Mouse (Mus musculus) megakaryocyte, embryonic 14.5 days (primary cell): ENCODE results near the gene Acaa1b. TPM values are rescaled to one million over a fixed set of nuclear protein-coding genes. Genes with fewer than 3 reads are reported as not detected.
A peak's percentile ranks its signal among the peaks of the same experiment; 100 is the strongest.

Source experiments
- H3K27me3 ChIP-seq: replicated peaks from 2 replicates; pipeline ENCODE3; 2012; ENCODE audit warnings: inconsistent platforms
- H3K36me3 ChIP-seq: replicated peaks from 2 replicates; pipeline ENCODE3; 2012; ENCODE audit warnings: low read length, inconsistent platforms, mixed read lengths
- H3K4me1 ChIP-seq: 2 replicates; pipeline ENCODE4 v1.6.1; 2012; ENCODE audit warnings: inconsistent platforms
- H3K4me3 ChIP-seq: replicated peaks from 2 replicates; pipeline ENCODE3; 2012; ENCODE audit warnings: moderate library complexity, mild to moderate bottlenecking, inconsistent platforms
- H3K9me3 ChIP-seq: 2 replicates; pipeline ENCODE4 v1.6.1; 2012; ENCODE audit warnings: inconsistent platforms
- FLI1 ChIP-seq: IDR thresholded peaks from 2 replicates; pipeline ENCODE4 v1.6.1; 2012; ENCODE audit warnings: low read length, inconsistent platforms, mixed read lengths
- GATA1 ChIP-seq: IDR thresholded peaks from 3 replicates; pipeline ENCODE4 v1.6.1; 2012; ENCODE audit warnings: mixed read lengths, low read length, inconsistent platforms, borderline replicate concordance
- polyA plus RNA-seq: library from polyadenylated mRNA; stranded (reverse); fragments of >175 nt; gene quantifications from 2 replicates; pipeline ENCODE4 v1.2.3, GENCODE M21; 2012; ENCODE audit warnings: low replicate concordance; ENCODE audit not compliant: insufficient read depth

The Acaa1b gene
- polyA plus RNA-seq, 1 experiment = 1.5 TPM

DNA sequence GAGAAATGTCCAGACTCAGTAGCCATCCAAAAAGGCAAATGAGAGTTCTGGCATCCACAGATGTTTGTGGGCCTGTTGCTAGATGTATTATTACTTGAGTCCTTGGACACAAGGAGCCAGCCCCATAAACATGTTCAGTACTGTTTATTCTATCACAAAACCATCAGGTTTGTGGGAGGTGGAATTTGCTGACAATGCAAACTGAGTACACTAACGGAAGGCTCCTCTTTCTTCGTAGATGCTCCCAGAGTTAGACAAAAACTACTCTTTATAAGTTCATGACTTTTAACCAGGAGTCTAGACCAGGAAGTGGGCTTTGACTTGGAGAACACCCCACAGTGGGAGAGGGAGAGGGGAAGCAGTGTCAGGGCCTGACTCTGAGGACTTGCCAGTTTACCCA is 10.7 kb upstream of the Acaa1b start:
- H3K4me1 ChIP-seq = no peaks in the 10 kb centered on the region
- peaks cover 19% of the 10 kb centered on the region for H3K27me3 ChIP-seq
- TF ChIP-seq GATA1 = no peak
- TF ChIP-seq FLI1 = no peak
- H3K9me3 ChIP-seq = peaks cover 6% of the 10 kb centered on the region; the same call in 1 of the 2 replicates
- H3K36me3 ChIP-seq = no peaks in the 10 kb centered on the region
- H3K4me3 ChIP-seq = no peak overlapping the region

DNA sequence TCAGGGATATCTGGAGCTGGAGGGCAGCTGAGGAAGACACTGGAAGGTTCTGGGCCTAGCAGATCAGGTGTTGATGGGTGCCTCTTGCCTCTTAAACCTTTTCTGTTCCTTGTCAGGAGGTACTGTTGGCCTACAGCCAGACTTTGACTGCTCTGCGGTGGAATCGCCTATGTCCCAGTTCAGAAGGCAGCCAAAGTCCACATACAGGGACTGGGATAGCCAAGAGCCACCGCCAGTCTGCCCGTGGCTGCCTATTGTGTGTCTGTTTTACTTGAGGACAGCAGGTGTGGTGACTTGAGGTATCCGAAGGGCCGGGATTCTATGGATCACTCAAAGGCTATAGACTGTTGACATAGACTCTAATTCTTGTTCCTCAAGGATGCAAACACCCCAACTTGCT is 8.7 kb upstream of the Acaa1b start:
- peaks cover 6% of the 10 kb centered on the region; the same call in 1 of the 2 replicates for H3K9me3 ChIP-seq
- H3K4me3 ChIP-seq = no peak overlapping the region
- no peak for TF ChIP-seq GATA1
- no peak for TF ChIP-seq FLI1
- H3K4me1 ChIP-seq = no peaks in the 10 kb centered on the region
- H3K36me3 ChIP-seq = no peaks in the 10 kb centered on the region
- H3K27me3 ChIP-seq = peaks cover 19% of the 10 kb centered on the region

DNA sequence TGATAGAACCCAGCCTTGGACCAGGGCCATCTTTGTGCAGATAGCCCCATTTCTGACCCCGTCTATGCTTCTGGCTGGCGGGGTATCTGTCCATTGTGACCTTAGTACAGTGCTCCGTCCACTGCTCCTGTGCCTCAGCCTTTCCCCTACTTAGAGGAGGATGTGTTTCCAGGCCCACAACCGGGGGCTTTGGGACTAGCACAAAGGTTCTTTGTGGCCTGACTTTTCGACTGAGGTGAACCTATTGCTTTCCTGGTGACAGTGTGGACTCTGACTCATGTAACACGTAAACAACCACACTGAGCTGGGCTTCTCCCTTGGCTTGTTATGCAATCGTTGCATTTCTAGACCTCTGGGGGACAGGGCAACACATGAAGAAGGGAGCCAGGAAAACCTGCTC is 7.8 kb upstream of the Acaa1b start:
- H3K4me3 ChIP-seq = no peak overlapping the region
- TF ChIP-seq FLI1 (no peak), GATA1 (no peak)
- H3K9me3 ChIP-seq = peaks cover 6% of the 10 kb centered on the region; the same call in 1 of the 2 replicates
- no peaks in the 10 kb centered on the region for H3K36me3 ChIP-seq
- H3K4me1 ChIP-seq = no peaks in the 10 kb centered on the region
- peaks cover 21% of the 10 kb centered on the region for H3K27me3 ChIP-seq

DNA sequence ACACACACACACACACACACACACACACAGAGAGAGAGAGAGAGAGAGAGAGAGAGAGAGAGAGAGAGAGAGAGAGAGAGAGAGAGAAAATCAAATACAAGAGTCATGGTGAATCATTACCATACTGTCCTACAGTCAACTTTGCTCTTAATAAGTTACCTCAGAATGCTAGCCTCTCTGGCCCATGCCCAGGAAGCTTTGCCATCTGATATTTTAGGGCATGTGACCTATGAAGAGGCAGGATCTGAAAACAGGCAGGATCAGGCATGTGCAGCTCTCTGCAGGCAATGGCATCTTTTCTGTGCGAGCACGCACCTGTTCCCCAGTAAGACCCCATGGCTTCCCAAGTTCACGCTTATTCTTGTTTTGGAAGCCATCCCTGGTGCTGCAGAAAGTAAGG is 3.8 kb upstream of the Acaa1b start:
- Histone ChIP-seq H3K27me3 (peaks cover 53% of the 10 kb centered on the region), H3K4me1 (peaks cover 13% of the 10 kb centered on the region), H3K9me3 (no peaks in the 10 kb centered on the region)

DNA sequence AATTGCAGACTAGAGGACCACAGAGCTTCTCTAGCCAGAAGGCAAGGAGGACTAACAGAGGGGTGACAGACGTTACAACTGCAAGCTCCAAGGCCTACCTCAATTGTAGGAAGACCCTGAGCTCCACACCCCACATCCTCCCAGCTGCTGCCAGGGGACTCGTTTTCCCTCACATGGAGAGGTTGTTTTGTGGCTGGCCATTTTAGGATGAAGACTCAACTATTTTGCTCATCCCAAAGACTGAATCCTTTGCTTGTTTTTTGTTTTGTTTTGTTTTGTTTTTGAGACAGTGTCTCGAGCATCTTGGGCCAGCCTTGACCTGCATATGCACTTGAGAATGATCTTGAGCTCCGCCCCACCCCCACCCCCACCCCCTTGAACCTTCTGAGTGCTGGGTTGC is 2.0 kb upstream of the Acaa1b start, which contains the start of gene Gm47289:
TSS of gene Gm47289 (plus strand) at position 301 of the 400 bp plus-strand sequence.
- Histone ChIP-seq H3K9me3 (no peaks in the 10 kb centered on the region), H3K4me1 (peaks cover 13% of the 10 kb centered on the region), H3K36me3 (no peaks in the 10 kb centered on the region), H3K4me3 (peak within 1 kb of the TSS; percentile 8), H3K27me3 (peaks cover 64% of the 10 kb centered on the region)
- no peak for TF ChIP-seq GATA1
- no peak for TF ChIP-seq FLI1

More for the DNA sequence above, 3.8 kb upstream of the Acaa1b start:
- Histone ChIP-seq H3K4me3 (no peak overlapping the region), H3K36me3 (no peaks in the 10 kb centered on the region)
- TF ChIP-seq GATA1 (no peak), FLI1 (no peak)

DNA sequence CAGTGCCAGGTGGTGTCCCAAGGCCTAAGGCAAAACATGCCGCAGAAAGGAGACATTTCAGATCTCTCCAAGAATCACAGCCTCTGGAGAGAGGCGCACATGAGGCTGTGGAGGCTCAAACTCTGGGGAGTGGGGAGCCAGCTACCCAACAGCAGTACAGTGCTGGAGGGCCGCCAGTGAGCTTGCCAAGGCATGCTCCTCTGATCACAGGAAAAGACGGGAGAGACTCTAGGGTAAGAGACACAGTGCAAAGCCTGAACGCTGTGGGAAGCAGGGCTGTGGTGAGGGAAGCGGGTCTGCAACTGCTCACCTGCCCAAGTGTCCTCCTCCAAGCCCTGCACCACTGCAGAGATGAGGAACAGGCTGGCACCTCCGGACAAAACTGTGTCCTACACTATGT is 1.1 kb downstream of the Acaa1b start:
- TF ChIP-seq FLI1 (no peak), GATA1 (no peak)
- Histone ChIP-seq H3K36me3 (no peaks in the 10 kb centered on the region), H3K9me3 (no peaks in the 10 kb centered on the region), H3K4me3 (no peak overlapping the region), H3K27me3 (peaks cover 77% of the 10 kb centered on the region), H3K4me1 (peaks cover 13% of the 10 kb centered on the region)

DNA sequence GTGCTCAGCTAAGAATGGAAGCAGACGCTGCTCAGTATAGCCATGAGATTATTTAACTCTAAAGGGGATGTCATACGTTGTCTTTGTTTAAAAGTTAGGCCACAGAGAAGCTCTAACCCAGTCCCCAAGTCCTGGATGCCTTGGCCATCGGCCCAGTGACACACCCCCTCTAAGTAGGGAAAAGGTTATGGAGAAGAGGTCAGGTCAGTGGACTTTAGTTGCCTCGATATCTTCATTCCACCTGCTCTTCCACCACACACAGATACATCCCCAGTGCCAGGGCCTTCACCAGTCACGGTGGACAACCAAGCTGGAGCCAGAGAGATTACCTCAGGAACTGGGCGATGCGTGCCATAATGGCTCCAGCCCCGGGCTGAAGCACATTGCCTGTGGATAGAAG is 1.5 kb downstream of the Acaa1b start:
- H3K9me3 ChIP-seq = no peaks in the 10 kb centered on the region
- H3K27me3 ChIP-seq = peaks cover 79% of the 10 kb centered on the region
- H3K36me3 ChIP-seq = no peaks in the 10 kb centered on the region
- TF ChIP-seq FLI1 = no peak
- no peak for TF ChIP-seq GATA1
- H3K4me3 ChIP-seq = no peak overlapping the region
- peaks cover 13% of the 10 kb centered on the region for H3K4me1 ChIP-seq

DNA sequence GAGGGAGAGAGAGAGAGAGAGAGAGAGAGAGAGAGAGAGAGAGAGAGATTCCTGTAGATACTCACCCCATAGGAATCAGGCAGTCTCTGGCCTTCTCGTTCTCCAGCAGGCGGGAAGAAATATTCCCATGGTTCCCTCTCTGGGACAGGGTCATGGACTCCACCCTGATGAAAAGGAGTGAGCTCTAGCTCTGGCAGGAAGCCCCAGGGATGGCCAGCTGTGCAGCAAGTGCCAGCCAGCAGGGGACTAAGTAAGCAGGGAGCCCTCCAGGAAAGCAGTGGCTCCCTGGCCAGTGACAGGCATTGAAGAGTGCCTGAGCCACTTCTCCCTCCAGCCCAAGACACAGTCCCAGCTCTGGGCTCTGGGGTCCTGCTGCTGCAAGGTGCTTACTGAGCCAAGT is 5.1 kb downstream of the Acaa1b start:
- peaks cover 51% of the 10 kb centered on the region for H3K27me3 ChIP-seq
- H3K4me1 ChIP-seq = peaks cover 10% of the 10 kb centered on the region
- no peaks in the 10 kb centered on the region; the same call in 1 of the 2 replicates for H3K9me3 ChIP-seq
- H3K36me3 ChIP-seq = no peaks in the 10 kb centered on the region
- TF ChIP-seq FLI1 = no peak
- no peak for TF ChIP-seq GATA1
- H3K4me3 ChIP-seq = no peak overlapping the region

DNA sequence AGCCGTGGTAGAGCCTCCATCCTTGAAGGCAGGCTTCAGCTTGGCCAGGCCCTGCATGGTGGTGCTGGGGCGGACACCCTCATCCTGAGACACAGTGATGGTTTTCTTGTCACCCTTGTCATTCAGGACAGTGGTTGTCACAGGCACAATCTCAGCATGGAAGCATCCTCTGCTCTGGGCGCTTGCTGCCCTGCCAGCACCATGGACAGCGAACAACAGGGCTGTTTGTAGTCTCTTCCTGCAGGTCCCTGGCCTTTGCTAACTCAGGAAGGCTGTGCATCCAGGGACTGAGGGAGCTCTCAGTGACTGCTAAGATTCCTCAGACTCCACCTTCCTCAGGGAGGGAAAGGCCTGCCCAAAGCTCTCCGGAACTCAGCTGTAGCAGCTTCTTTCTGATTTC is 7.3 kb downstream of the Acaa1b start:
- H3K9me3 ChIP-seq = no peaks in the 10 kb centered on the region; the same call in 1 of the 2 replicates
- H3K27me3 ChIP-seq = peaks cover 39% of the 10 kb centered on the region
- TF ChIP-seq FLI1 = no peak
- no peak for TF ChIP-seq GATA1
- H3K4me1 ChIP-seq = no peaks in the 10 kb centered on the region
- no peaks in the 10 kb centered on the region for H3K36me3 ChIP-seq
- H3K4me3 ChIP-seq = no peak overlapping the region

DNA sequence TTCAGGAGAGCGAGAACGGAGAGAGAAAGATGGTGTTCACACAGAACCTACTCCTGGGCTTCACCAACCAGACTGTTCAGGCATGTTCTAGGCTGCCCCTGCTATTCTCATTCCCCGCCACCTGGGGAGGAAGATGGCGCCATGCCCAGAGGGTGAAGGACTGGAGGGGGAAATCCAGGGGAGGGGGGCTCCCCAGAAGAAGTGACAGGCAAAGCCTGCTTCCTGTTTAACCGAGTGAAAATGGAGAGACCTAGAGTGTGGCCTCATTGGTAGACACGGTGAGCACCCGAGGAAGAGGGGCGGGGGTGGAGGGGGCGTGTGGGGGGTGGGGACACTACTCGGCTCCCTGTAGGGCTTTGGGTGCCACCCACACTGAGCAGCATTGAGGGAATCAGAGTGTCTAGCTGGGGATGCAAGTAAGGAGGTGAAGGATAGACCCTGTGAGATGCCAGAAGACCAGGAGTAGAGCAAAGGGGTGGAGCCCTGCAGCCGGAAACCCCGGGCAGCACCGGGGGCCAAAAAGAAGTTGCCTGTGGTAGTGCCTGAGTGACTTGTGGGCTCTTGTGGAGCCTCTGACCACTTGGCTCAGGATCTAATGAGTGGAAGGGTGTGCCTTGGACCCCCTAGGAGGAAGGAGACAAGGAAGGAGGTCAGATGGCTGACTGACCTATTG is 10.7 kb downstream of the Acaa1b start:
- H3K36me3 ChIP-seq = no peaks in the 10 kb centered on the region
- no peaks in the 10 kb centered on the region; the same call in 1 of the 2 replicates for H3K9me3 ChIP-seq
- H3K4me3 ChIP-seq = no peak overlapping the region
- H3K27me3 ChIP-seq = peaks cover 21% of the 10 kb centered on the region
- TF ChIP-seq GATA1 (no peak), FLI1 (no peak)
- H3K4me1 ChIP-seq = no peaks in the 10 kb centered on the region

DNA sequence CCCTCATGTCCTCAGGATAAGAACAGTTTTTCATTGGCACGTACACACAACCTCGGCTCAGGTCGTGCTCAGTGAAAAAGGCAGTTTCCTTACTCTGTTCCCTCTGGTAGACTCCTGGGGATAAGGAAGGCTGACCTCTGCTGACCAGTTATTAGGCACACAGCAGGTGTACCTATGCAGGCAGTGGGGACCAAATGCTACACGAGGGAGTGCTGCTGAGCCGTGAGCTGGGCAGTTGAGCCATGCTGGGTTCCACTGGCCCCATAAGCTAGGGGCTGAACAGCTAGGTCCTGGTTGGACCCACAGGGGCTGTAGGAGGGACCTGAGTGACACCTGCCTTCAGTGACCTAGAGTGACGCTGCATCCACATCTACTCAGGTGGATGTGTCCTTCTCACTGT is 11.3 kb downstream of the Acaa1b start:
- Histone ChIP-seq H3K9me3 (no peaks in the 10 kb centered on the region; the same call in 1 of the 2 replicates), H3K36me3 (no peaks in the 10 kb centered on the region), H3K4me1 (no peaks in the 10 kb centered on the region), H3K4me3 (no peak overlapping the region), H3K27me3 (peaks cover 25% of the 10 kb centered on the region)
- TF ChIP-seq GATA1 (no peak), FLI1 (no peak)
